Mouse (Mus musculus): ENCODE measurements around the gene Sox5.
"Not testable (repeated sequence)": the region's sequence is repeated elsewhere in the genome, so short reads cannot be mapped to it uniquely, and the experiment has no call there.

The Sox5 gene

DNA sequence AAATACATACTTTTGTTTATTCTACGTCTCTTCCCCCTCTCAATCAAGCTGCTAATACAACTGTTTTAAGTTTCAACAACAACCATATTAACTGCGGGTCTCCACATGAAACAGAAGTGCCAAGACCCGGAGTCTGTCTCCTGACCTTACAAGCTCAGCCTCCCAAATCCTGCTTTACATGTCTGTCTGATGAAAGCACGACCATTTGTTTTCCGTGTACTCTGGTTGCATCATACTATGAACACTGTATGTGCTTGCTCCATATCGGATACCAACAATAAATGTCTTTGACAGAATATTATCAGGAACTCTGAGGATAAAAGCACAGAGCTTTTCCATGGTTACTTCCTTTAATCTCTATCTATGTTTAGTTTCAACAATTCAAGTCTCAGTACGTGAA, 516.8 kb downstream of the Sox5 start:
- no peak for DNase-seq

DNA sequence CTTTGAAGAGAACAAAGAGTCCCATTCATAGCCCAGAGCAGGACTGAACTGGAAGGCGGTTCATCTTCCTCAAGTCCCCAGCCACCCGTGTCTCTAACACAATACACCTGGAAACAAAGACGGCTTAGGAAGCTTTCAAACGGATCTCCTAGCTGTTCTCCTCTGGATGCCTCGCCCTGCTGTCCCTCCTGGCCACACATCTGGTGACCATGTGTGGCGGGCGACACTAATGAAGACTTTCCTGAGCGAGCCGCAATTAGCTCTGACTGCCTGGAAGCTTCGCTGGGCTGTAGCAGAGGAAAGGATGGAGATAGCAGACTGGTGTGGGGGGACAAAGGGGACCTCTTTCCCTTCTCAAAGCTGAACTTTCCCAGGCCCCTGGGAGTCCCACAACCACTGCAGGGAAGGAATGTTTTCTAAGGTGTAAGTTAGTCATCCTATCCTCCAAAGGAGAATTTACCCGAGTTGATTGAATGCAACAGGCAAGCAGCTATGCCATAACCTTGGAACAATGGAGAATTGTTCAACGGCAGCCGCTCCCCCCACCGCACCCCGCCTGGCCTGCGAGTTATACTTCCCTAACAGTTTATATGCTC, 517.4 kb downstream of the Sox5 start:
- no peak for DNase-seq

DNA sequence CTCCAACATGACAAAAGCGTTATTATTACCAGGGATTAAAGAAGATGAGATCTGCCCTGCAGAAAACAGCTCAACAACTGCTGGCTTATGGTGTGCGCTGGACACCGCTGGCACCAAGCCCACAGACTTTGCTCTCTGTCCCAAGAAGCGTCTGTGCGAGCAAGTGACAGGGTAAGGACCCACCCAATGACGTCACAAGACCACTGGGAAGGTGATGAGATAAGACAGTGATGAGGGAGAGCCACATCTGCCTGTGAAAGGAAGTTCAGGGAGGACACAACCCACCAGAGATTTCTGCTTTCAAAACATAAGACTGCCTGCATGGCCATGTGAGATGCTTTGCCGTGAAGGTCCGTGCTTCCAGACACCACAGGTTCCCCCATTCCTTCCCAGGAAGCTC, 525.3 kb downstream of the Sox5 start:
- no peak for DNase-seq

DNA sequence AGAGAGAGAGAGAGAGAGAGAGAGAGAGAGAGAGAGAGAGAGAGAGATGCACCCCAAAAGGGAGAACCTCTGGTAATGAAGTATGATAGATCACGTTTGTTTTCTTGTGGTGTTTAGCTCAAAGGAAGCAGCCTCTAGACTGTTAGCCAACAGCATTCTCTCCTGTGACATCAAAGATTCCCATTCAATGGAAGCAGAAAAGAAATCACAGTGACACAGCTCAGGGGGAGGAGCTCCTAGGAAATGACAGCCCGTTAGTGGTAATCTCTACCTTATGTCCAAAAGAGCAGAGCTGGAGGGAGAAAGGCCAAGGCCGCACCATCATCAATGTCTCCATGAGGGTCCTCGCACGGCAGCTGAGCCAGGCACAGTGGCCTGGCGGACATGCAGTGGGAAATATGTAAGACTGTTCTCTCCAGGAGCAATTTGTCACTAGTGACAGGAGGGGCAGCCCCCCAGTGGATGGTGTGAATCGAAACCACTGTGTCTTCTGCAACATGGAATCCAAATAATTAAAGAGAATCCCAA, 529.5 kb downstream of the Sox5 start:
- no peak for DNase-seq

DNA sequence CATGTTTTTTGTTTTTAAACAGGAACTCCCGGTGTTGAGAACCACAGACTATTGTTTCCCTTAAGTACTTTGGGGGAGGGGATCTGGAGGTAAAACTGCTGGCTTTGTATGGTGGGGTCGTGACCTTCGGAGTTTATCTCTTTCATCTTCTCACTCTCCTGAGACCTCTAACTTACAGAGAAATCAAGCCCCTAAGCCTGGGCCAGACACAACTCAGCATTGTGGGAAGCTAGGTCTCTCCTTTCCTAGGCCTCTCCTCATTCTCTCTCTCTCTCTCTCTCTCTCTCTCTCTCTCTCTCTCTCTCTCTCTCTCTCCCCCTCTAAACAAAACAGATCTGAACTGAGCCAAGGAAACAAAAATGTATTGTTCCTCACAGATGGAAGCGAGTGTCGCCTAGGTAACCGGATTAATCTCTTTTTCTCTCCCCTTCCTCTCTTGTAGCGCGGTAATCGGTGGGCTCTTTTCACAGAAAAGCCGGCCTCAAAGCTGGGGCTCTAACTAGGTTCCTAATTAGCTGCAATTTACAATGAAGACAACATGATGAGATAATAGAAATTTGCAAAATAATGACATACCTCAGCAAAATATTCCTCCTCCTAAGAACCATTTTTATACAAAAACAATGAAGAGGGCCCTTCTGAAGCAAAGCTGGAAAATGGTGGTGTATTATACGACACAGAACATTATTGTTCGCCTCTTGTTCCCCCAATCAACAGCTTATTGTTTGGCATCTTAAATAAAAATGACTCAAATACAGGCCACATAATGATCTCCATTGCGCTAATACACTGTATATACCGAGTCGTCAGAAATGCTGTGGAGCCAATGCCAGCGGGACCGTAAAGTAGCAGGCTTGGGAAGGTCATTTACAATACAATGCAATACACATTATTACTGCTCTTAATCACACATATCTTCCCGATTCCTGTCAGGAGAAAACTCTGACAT, 530.3 kb downstream of the Sox5 start:
- no peak for DNase-seq

DNA sequence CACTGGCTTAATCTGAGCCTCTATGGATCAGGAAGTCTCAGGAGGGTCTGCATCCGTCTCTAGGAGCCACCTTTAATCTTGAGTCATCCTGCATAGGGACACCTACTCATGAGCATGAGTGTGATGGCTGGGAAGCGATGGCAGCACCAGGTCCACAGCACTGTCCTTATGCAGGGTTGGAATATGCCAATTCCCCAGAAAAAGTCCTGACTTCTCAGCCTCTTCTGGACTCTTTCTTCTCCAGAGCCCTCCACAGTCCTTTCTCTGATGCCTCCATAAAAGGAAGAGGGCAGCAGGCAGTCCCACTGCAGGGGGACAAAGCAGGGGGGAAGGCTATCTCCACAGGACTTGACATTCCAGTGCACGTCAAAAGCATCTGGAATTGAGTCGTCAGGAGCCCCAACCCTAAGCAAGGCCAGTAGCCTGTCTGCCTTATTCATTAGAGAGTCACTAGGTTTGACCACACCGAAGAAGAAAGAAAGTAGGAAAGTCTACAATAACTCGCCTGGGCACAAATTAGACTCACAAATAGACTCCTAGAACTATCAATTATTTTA, 531.1 kb downstream of the Sox5 start:
- no peak for DNase-seq

DNA sequence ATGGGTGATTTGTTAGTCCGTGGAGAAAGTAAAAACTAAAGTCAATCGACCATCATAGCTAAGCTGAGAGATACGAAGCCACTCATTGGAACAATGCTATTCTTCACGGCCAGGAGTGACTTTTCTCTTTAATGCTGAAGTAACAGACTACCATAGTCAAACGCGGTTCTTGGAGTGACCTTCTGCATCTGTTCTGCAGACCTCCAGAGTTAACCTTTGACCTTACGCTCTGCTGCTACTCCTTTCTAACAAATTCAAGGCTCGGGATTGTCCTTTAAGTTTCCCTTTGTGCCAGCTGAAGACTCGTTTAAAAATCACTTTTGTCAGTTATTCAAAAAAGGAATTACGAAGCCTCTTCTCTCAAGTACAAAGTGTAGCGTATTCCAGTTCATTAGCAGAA, 545.2 kb downstream of the Sox5 start:
- no peak for DNase-seq

DNA sequence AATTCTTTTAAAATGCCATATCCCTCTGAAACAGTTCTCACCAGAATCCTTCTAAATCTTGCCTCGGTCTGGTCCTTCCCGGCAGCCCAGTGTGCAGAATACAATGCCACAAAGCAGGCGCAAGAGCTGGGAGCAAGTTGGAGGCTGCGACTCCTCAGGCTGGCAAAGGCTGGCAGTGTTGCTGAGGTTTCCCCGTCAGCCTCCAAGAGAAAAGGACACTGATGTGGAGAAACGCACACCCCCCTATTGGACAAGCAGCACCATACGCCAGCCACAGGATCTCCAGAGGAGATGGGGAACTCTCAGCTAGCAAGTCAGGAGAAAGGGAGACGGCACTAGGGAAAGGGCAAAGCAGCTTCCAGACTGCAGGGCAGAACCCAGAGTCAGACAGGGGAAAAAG, 577.8 kb downstream of the Sox5 start:
- DNase-seq, result no peak

DNA sequence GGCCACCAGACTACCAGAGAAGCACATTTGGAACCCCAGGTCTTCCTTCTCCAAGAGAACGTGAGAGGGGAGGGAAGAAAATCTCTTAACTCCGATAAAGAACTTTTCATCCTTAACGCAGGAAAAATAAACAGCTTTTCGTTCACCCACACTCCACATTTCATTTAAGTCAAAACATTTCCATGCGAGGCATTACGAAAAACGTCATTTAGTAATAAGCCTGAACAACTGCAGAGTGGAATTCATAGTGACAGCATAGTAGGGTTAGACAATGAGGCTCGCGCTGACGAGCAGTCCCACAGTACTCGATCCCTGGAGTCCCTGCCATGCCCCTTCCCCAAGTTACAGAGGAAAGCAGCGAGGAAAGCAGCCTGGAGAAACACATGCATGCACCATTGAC, 578.8 kb downstream of the Sox5 start:
- DNase-seq, result no peak

DNA sequence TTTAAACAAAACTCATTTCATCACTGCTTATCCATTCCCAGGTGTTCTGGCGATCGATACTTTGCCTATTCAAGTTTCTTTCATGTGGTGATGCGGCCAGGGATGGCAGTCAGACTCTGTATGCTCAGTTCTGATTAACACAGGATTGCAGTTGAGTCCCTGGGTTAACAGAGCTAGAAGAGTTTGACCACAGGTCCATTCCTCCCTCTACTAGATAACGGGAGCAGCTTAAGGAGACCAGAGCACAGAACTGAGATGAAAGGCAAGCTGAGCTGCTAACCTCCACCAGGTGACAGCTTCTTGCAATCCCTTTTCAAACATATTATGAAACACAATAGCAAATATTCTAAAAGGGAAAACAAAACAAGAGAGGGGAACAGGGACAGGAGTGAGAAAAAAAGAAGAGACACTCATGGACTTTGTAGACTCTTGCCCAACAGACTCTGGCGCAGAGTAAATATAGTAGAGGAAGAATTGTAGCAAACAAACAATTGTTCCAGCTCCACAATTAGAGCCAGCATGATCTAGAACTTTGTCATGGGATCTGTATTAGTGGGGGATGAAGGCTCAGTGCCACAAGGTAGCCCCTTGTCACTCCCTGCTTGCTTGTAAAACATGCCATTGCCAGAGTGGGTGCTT, 580.3 kb downstream of the Sox5 start:
- DNase-seq, result no peak

DNA sequence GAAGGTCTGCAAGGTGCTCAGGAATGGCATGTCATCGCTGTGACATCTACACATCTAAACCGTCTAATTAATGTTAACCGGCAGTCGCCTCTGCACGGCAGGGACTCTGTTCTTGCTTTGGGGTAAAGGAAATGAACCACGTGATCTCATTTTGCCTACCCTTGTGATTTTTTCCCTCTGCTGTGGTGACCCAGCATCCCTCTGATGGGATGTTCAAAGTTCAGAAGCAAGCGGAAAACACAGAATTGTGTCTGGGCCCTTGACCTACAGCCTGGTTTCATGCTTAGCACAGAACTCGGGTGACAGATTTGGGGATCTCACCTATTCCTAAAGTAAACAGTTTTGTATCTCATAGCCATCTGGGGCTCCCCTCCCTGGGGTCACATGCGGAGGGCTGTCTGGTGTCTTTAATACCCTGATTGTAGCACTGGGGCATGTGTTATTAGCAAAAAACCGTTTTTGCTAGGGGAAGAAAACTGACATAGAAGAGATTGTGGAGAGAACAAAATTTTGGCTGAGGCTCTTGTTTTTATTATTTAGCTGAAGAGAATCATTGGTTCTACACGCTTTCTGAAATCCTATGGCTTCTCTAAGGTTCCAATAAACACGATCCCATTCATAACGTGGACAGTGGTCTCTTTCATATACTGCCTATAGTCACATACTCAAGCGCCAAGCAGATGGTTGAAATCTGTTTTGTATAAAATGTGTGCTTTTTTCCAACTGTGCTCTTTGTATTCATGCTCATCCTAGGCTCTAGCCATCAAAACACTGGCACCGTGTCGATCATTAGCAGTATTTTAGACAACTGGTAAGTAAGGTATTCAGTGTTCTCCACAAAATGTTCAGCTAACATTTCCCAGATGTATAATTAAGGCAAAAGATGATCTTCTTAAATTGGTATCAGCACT, 584.3 kb downstream of the Sox5 start:
- no peak for DNase-seq

DNA sequence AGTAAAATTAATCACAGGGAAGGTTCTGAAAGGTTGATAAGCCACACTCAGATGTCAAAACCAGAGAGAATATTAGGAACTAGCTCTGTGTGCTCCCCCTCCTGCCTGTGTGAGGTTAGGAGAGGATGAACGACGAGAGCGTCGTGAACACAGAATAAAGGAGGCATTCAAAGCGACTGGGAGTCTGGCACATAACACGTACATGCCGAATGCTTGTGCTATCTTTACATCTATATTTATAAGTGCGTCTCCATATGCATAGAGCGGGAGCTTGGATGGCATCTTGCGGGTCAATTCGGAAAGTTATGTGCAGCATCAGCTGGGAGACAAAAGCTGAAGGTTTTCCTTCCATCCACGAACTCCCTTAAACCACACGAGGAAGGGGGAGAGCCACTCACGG, 585.8 kb downstream of the Sox5 start:
- DNase-seq, result no peak

DNA sequence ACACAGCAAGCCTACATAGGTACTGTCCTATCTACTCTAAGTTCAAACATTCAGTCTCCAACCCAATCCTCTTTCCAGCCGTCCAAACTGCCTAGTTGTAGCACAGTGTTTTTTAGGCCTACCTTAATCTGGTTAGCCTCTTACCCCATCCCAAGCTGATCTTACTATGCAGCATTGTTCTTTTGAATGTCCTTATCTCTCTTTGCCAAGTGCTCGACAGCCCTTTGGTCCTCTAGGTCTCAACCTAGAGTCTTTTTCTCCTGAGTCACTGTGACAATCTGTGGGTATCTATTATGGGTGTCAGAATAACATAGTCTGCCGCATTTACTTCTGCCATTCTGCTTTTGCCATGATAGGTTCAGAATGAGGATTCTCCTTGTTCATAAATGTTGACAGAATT, 598.7 kb downstream of the Sox5 start:
- no peak for DNase-seq

DNA sequence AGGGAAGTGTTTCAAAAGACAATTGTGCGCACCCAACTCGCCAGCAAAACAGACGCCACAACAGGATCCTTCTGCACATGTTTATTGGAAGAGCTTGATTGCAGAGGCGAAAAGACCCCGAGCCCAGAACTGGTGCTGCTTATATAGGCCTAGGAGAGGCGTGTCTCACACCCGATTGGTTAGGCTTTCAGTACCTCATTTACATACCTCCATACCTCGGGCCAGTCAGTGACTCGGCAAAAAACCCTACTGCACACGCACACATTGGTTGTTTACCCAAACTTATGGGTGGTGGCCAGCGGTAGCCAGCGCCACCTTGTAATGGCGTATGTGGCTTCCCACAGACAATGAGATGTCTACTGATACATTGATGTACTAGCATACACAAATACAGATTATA, 599.3 kb downstream of the Sox5 start:
- DNase-seq, result not testable (repeated sequence)

DNA sequence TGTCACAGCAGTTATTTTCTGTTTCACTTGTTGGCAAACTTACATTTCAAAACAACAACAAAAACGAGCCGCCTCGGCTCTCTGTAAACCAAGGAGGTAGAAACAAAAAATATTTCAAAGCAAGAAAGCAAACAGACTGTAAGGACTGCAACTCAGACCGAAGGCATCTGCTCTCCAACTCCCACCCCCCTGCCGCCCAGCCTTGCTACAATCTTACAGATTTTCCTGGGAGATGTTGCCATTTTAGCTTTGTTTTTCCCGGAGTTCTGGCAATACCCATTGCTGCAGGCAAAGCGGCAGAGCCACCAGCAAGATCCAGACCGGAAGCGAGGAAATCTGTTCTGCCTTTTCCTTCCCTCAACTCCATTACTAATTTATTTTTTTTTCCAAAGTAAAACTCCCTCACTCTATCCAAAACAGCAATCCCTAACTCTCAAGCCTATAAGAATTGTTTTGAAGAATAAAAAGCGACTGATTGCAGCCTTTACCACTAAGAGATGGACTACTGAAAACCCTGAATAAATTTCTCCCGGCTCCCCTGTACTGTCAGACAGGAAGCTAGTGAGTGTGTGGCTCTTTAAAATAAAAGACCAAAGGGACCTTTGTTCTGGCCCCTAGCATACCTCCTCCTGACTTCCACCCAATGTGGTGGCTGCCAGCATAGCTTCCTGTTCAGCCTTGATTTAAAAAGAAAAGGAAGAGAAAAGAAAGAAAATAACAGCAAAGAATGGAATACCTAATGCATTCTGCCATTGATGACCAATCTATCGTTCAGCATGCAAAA, 600.5 kb downstream of the Sox5 start:
- peak; percentile 10 for DNase-seq

DNA sequence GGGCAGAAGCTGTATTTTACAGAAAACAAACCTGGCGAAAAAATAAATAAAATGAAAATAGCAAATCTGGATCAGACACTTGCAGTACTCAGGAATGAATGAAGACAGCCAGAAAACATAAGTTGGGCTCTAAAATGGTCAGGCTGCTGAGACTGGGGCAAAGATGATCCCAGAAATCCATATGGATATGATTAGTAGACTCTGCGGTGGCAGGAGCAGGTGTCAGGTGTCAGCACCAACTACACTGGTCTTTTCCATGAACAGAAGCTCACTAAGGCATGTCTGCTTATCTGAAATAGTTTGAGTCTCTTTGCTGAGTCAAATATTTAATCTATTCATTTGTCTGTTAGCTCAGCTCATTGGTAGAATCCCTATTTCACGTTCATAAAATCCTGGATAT, 602.7 kb downstream of the Sox5 start:
- no peak for DNase-seq

DNA sequence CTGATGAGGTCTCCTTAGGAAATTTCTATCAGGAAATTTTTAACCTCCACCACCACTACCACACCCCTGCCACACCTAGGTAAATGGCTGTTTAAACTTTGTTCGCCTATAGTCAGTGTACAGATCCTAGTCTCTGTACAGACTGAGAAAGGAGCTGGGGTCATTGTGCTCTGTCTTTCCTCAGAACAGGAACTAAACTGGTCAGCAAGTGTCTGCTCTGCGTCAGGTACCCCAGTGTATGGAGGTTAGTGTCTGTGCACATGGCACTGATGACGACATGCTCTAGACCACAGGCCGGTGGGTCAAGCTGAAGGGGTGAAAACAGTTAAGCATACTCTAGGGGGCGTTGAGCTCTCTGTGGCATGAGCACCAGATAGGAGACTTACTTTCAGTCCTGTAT, 605.1 kb downstream of the Sox5 start:
- no peak for DNase-seq

DNA sequence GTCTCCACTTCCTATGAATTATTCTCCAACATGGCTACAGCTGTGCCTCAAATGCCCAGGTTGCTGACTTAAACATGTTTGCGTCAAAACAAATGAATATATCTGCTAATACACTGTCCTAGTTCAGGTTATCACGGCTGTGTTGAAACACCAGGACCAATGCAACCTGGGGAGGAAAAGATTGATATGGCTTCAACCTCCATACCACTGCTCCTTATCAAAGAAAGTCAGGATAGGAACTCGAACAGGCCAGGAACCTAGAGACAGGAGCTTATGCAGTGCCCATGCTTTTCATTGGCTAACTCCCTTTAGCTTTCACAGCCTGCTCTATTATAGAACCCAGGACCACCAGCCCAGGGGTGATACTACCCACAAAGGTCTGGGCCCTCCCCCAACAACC, 606.2 kb downstream of the Sox5 start:
- no peak for DNase-seq

DNA sequence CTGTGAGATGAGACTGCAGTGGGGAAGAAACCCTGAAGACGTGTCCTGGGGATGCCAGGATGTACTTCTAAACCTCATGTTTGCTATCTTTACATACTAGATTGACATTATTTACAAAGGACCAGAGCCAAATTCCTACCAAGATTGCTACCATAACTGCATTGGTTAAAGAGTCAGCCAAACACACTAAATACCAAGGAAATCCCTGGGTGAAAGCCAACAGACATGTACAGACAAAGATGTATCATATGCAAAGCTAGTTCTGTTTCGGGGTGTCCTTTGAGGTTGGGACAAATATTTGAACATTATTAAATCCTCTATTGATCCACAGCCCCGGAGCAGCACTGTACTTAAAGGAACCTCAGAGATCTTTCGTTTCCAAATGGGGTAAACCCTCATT, 611.2 kb downstream of the Sox5 start:
- no peak for DNase-seq

DNA sequence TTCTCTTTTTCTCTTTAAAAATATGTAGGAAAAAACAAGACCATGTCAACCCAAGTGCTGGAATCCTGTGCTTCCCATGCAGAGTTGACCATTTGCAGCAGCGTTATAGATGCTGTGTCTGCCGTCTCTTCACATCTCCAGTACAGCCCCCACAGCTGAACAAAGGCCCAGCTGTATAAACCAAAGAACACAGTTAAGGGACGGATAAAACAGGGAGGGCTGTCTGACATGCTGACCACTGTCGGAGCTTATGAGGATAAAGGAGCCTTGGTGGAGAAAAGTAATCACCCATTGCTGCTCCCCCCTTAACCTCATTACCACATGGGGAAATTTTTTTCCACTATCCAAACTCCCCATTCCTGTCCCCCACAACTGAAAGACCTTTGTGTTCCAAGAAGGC, 612.0 kb downstream of the Sox5 start:
- DNase-seq, result no peak

DNA sequence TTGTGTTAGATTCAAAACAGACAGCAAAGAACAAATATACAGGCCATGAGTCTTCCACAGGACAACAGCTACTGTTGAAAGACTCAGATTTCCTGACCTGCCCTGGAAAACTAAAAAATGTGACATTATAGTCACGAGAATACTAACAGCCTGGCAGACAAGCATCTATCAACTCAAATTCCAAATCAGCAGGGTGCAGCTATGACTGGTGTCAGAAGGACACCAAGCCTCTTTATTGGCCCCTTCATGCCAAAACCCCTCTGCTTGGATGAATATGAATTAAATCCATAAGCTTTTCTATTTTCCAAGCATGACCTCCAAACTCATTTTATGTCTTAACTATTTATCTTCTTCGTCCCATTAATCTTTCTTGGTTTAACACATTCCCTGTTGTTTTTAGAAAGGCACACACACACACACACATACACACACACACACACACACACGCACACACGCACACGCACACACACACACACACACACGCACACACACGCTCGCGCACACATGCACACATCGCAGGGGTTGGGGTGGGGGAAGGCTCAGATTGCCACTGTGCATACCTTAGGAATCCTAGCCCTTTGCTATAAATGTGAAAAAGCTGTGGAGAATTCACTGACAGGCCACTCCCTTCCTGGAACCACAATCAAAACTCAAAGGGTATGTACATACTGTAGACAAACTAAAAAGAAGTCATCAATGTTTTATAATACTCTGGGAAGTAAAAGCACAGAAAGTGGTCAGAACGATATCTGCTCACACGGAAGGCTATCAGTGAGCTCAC, 612.9 kb downstream of the Sox5 start:
- DNase-seq, result no peak

Data from kidney, adult 18-20 months (tissue).